Mouse (Mus musculus) embryonic facial prominence, embryonic 11.5 days (tissue): ENCODE results near the gene Snrpa. TPM values are rescaled to one million over a fixed set of nuclear protein-coding genes. Genes with fewer than 3 reads are reported as not detected.
A peak's percentile ranks its signal among the peaks of the same experiment; 100 is the strongest.

Experiments
- ATAC-seq: fragments of 200-750 bp; cut with Nextera tagmentation; replicated peaks from 2 replicates; pipeline ENCODE4 v1.8.0; 2017; ENCODE audit warnings: low read depth; ENCODE audit not compliant: insufficient number of reproducible peaks, low FRiP score, low TSS enrichment
- DNase-seq: peaks from one replicate; pipeline ENCODE4 v3.0.0-alpha.2; 2015; ENCODE audit warnings: low spot score
- H3K27ac ChIP-seq: fragments of 300-500 bp; sonication (generic); replicated peaks from 2 replicates; pipeline ENCODE4 v1.5.1; 2014; ENCODE audit warnings: mild to moderate bottlenecking, low read depth, low read length, control low read depth
- H3K27me3 ChIP-seq: fragments of 300-500 bp; sonication (generic); 2 replicates; pipeline ENCODE4 v1.6.1; 2014; ENCODE audit warnings: mild to moderate bottlenecking, low read length, moderate library complexity, mixed read lengths; ENCODE audit not compliant: control insufficient read depth, insufficient read depth
- H3K36me3 ChIP-seq: fragments of 300-500 bp; sonication (generic); replicated peaks from 2 replicates; pipeline ENCODE4 v1.6.1; 2014; ENCODE audit warnings: low read depth, mild to moderate bottlenecking, low read length, moderate library complexity, mixed read lengths; ENCODE audit not compliant: control insufficient read depth, insufficient read depth
- H3K4me1 ChIP-seq: fragments of 300-500 bp; sonication (generic); 2 replicates; pipeline ENCODE4 v1.6.1; 2014; ENCODE audit warnings: low read length, mixed read lengths; ENCODE audit not compliant: control insufficient read depth, insufficient read depth
- H3K4me2 ChIP-seq: fragments of 300-500 bp; sonication (generic); 2 replicates; pipeline ENCODE4 v1.6.1; 2014; ENCODE audit warnings: low read depth, mild to moderate bottlenecking, control low read depth, low read length, moderate library complexity
- H3K4me3 ChIP-seq: fragments of 300-500 bp; sonication (generic); 2 replicates; pipeline ENCODE4 v1.5.1; 2014; ENCODE audit warnings: low read depth, low read length, control low read depth
- H3K9ac ChIP-seq: fragments of 300-500 bp; sonication (generic); replicated peaks from 2 replicates; pipeline ENCODE4 v1.6.1; 2014; ENCODE audit warnings: mild to moderate bottlenecking, control low read depth, low read length
- H3K9me3 ChIP-seq: fragments of 300-500 bp; sonication (generic); replicated peaks from 2 replicates; pipeline ENCODE4 v1.6.1; 2016; ENCODE audit warnings: mild to moderate bottlenecking, low read length, inconsistent platforms, mixed read lengths; ENCODE audit not compliant: control insufficient read depth
- WGBS: fragments of 180-500 bp; shearing (Covaris S2); extraction: QIAGEN DNeasy Blood & Tissue Kit; methylation state at CpG from one replicate; pipeline ENCODE4 v1.1.7; 2014; 5-methylcytosine and 5-hydroxymethylcytosine counted together
- polyA plus RNA-seq: library from polyadenylated mRNA; unstranded; fragments of >200 nt; fragmentation: Nextera tagmentation; extraction: Ambion mirVana; gene quantifications from 2 replicates; pipeline ENCODE4 v1.2.1, GENCODE M21; 2014

Gene Snrpa
- polyA plus RNA-seq, 1 experiment from 2014 or later: 355 TPM

DNA sequence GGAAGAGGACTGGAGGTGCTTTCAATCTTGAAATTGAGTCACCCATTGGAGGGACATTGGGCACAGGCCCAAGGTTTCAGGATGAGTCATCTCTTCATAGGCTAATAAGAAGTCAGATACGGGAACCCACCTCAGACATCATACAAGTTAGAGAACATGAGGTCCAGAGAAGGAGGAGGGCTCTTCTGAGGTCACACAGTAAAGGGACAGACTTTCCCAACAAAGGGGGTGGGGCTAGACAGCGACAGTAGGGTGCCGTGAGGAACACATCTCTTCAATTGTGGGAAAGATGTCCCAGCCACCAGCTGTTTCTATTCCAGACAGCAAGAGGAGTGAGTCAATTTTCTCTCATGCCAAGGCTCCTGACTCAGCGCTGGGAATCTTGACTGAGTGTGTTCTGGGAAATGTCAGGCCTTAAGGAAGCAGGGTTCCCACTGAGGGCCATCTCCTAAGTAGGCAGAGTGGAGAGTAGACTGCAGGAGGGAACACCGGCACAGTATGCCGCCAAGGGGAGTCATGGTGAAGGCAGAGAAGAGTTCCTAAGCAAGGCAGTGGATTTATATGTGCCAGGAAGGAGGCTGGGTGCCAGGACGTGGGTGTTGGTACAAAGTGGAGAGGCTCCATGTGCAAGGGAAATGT lies 35.7 kb upstream of the Snrpa start:
- H3K4me2 ChIP-seq: no peak overlapping the region

DNA sequence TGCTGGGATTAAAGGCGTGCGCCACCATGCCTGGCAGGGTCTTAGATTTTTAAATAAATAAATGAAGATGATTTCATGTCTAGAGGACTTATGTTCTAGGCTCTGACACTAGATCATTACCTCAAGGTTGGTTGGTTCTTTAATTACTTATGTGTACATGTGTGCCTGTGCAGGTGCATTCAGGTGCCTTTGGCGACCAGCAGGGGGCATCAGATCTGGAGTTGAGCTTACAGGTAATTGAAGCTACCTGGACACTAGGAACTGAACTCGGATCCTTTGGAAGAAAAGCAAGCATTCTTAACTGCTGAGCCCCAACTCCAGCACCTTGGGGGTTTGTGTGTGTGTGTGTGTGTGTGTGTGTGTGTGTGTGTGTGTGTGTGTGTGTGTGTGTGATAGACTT lies 34.7 kb upstream of the Snrpa start:
- Histone ChIP-seq H3K9me3 (no peaks in the 10 kb centered on the region), H3K4me3 (no peak overlapping the region)

More for the DNA sequence above, 35.7 kb upstream of the Snrpa start:
- Histone ChIP-seq H3K27me3 (no peaks in the 10 kb centered on the region), H3K36me3 (no peaks in the 10 kb centered on the region; the same call in 1 of the 2 replicates), H3K4me3 (no peak overlapping the region), H3K9ac (no peak overlapping the region), H3K27ac (no peak overlapping the region), H3K9me3 (no peaks in the 10 kb centered on the region), H3K4me1 (peaks cover 5% of the 10 kb centered on the region)
- no peak for DNase-seq
- no peak for ATAC-seq
- 80% methylated on average over 7 of the region's 7 CpGs for WGBS

DNA sequence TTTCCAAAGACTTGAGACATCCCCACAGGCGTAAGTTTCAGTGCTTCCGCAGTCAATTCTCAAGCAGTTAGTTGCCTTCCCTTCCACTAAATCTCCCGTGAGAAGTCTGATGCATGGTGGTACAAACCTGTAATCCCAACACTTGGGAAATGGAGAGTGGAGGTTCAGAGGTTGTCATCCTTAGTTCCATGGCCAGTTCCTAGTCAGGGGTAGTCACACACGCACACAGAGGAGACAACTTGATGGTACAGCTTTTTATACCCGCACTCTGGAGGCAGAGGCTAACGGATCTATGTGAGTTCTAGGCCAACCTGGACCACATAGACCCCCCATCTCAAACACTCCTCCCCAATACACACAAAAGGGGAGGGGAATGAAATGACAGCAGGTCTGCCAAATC lies 32.8 kb upstream of the Snrpa start:
- 12% methylated on average over 6 of the region's 6 CpGs for WGBS
- Histone ChIP-seq H3K27ac (peak overlapping the region; percentile 67), H3K9ac (peak overlapping the region; percentile 85), H3K36me3 (no peaks in the 10 kb centered on the region), H3K4me2 (peak overlapping the region; percentile 44), H3K27me3 (no peaks in the 10 kb centered on the region), H3K9me3 (no peaks in the 10 kb centered on the region), H3K4me3 (peak overlapping the region; percentile 81), H3K4me1 (peaks cover 5% of the 10 kb centered on the region)
- DNase-seq: no peak
- no peak for ATAC-seq

More for the DNA sequence above, 34.7 kb upstream of the Snrpa start:
- H3K27ac ChIP-seq: no peak overlapping the region
- H3K9ac ChIP-seq: no peak overlapping the region
- ATAC-seq: no peak
- H3K4me2 ChIP-seq: no peak overlapping the region
- H3K27me3 ChIP-seq: no peaks in the 10 kb centered on the region
- no peak for DNase-seq
- peaks cover 5% of the 10 kb centered on the region for H3K4me1 ChIP-seq
- WGBS: 72% methylated on average over 4 of the region's 4 CpGs
- H3K36me3 ChIP-seq: no peaks in the 10 kb centered on the region; the same call in 1 of the 2 replicates

- Histone ChIP-seq H3K4me3 (peak within 1 kb of the TSS; percentile 81), H3K27me3 (no peaks in the 10 kb centered on the region), H3K4me1 (peaks cover 2% of the 10 kb centered on the region), H3K9ac (peak within 1 kb of the TSS; percentile 85), H3K36me3 (no peaks in the 10 kb centered on the region), H3K9me3 (no peaks in the 10 kb centered on the region), H3K4me2 (peak within 1 kb of the TSS; percentile 86), H3K27ac (peak within 1 kb of the TSS; percentile 67)
- WGBS: under 1% methylated on average over 39 of the region's 49 CpGs
- DNase-seq (peak; percentile 98), ATAC-seq (peak; percentile 71)
These were observed 32.3 kb upstream of the Snrpa start, which contains the start of gene Itpkc for GRCm38 (mm10) chr7:27228281-27228821. Gene Itpkc, minus strand, starts transcription at chr7:27228661.

DNA sequence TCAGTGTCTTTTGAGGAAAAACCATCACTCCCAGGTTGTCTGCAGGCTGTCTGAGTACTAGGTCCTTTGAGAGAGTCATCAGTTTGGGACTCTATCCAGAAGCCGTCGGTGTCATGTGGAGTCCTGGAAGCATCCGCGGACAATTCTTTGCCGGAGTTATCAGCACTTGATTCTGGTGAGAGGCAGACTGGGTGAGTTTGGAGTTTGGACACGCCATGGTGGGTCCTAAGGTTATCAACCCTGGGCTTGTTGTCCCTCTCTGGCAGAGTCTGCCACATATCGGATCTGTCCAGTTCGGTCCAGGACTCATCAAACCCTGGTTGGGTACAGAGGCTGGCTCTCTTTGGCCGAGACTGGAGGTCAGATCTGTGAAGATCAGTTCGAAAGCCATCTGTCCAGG lies 31.6 kb upstream of the Snrpa start:
- Histone ChIP-seq H3K4me3 (peak overlapping the region; percentile 81), H3K4me2 (peak overlapping the region; percentile 86), H3K27me3 (no peaks in the 10 kb centered on the region), H3K4me1 (peaks cover 2% of the 10 kb centered on the region), H3K36me3 (no peaks in the 10 kb centered on the region), H3K9ac (peak overlapping the region; percentile 85), H3K27ac (no peak overlapping the region), H3K9me3 (no peaks in the 10 kb centered on the region)
- ATAC-seq (no peak), DNase-seq (no peak)
- WGBS: 1% methylated on average over 10 of the region's 10 CpGs

DNA sequence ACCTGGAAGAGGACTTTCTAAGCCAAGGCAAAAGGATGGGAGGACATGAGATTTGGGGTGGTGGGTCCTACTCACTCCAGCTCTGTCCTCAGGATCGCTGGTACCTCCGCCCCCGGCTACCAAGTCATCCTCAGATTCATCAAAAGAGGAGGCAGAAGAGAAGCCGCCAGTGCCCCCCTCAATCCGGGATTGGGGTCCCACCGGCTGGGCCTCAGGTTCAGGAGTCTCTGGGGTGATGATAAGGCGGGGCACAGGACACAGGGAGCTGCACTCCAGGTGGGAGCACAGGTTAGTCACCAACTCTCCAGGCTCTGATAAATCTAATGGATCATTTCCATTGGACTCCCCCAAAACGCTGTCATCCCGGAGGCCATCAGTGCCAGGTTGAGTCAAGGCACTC lies 31.2 kb upstream of the Snrpa start:
- no peaks in the 10 kb centered on the region for H3K27me3 ChIP-seq
- no peak overlapping the region for H3K27ac ChIP-seq
- H3K4me1 ChIP-seq: peaks cover 2% of the 10 kb centered on the region
- 32% methylated on average over 9 of the region's 9 CpGs for WGBS
- no peaks in the 10 kb centered on the region for H3K9me3 ChIP-seq
- peak overlapping the region; percentile 86 for H3K4me2 ChIP-seq
- peak overlapping the region; percentile 85 for H3K9ac ChIP-seq
- no peak for ATAC-seq
- DNase-seq: no peak
- peak overlapping the region; percentile 81 for H3K4me3 ChIP-seq
- H3K36me3 ChIP-seq: no peaks in the 10 kb centered on the region

- WGBS: 81% methylated on average over 11 of the region's 11 CpGs
- ATAC-seq (no peak), DNase-seq (no peak)
- Histone ChIP-seq H3K4me3 (no peak overlapping the region), H3K27ac (no peak overlapping the region), H3K36me3 (no peaks in the 10 kb centered on the region), H3K9me3 (no peaks in the 10 kb centered on the region), H3K4me1 (peaks cover 2% of the 10 kb centered on the region), H3K27me3 (no peaks in the 10 kb centered on the region), H3K4me2 (no peak overlapping the region), H3K9ac (peak overlapping the region; percentile 5; the same call in 1 of the 2 replicates)
These were observed 29.0 kb upstream of the Snrpa start for GRCm38 (mm10) chr7:27224877-27225575.

DNA sequence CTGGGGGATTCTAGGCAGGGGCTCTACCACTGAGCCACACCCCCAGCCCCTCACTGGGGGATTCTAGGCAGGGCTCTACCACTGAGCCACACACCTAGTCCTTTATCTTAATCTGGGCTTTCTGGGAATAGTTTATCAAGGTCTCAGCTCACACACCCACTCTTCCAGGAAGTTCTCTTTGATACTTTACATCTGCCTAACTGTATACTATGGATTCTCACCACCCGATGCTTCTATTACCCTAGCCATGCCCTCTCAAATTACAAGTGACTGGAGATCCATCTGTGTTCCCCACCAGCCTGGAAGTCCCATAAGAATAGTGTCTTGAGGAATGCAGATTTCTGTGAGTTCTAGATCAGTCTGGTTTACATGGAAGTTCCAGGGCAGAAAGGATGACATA lies 26.5 kb upstream of the Snrpa start:
- Histone ChIP-seq H3K27ac (no peak overlapping the region), H3K4me2 (no peak overlapping the region), H3K4me1 (peaks cover 2% of the 10 kb centered on the region), H3K9ac (no peak overlapping the region), H3K36me3 (no peaks in the 10 kb centered on the region), H3K9me3 (no peaks in the 10 kb centered on the region), H3K4me3 (no peak overlapping the region), H3K27me3 (no peaks in the 10 kb centered on the region)
- no peak for DNase-seq
- no peak for ATAC-seq
- WGBS: 56% methylated on average over 1 of the region's 1 CpGs
